Mouse (Mus musculus) forebrain, postnatal 0 days (tissue): ENCODE results near the gene Tia1. TPM values are rescaled to one million over a fixed set of nuclear protein-coding genes. Genes with fewer than 3 reads are reported as not detected.

Source experiments
- ATAC-seq: fragments of 200-750 bp; cut with Nextera tagmentation; 2 replicates; pipeline ENCODE4 v1.8.0; 2017; ENCODE audit warnings: mild to moderate bottlenecking, moderate library complexity
- DNase-seq: peaks from one replicate; pipeline ENCODE4 v3.0.0-alpha.2; 2015
- H3K27ac ChIP-seq: fragments of 300-500 bp; sonication (generic); 2 replicates; pipeline ENCODE4 v1.5.1; 2014; ENCODE audit warnings: low read depth, mild to moderate bottlenecking, antibody characterized with exemption, low read length, moderate library complexity, mixed read lengths
- H3K27me3 ChIP-seq: fragments of 300-500 bp; sonication (generic); 2 replicates; pipeline ENCODE4 v1.6.1; 2014; ENCODE audit warnings: mild to moderate bottlenecking, low read length, mixed read lengths; ENCODE audit not compliant: insufficient read depth
- H3K36me3 ChIP-seq: fragments of 300-500 bp; sonication (generic); 2 replicates; pipeline ENCODE4 v1.6.1; 2014; ENCODE audit warnings: mild to moderate bottlenecking, moderate library complexity; ENCODE audit not compliant: insufficient read depth
- H3K4me1 ChIP-seq: fragments of 300-500 bp; sonication (generic); 2 replicates; pipeline ENCODE4 v1.6.1; 2014; ENCODE audit warnings: antibody characterized with exemption; ENCODE audit not compliant: insufficient read depth
- H3K4me2 ChIP-seq: fragments of 300-500 bp; sonication (generic); 2 replicates; pipeline ENCODE4 v1.6.1; 2014; ENCODE audit warnings: low read depth, mild to moderate bottlenecking, moderate library complexity
- H3K4me3 ChIP-seq: fragments of 300-500 bp; sonication (generic); 2 replicates; pipeline ENCODE4 v1.5.1; 2014; ENCODE audit warnings: low read depth, low read length, mixed read lengths
- H3K9ac ChIP-seq: fragments of 300-500 bp; sonication (generic); 2 replicates; pipeline ENCODE4 v1.6.1; 2014; ENCODE audit warnings: mild to moderate bottlenecking
- H3K9me3 ChIP-seq: fragments of 300-500 bp; sonication (generic); 2 replicates; pipeline ENCODE4 v1.6.1; 2016; ENCODE audit warnings: low read length
- CTCF ChIP-seq: sonication (generic); IDR thresholded peaks from 2 replicates; pipeline ENCODE4 v1.5.1; 2016; ENCODE audit warnings: antibody characterized with exemption, control low read depth, low read depth
- WGBS: fragments of 180-500 bp; shearing (Covaris S2); extraction: QIAGEN DNeasy Blood & Tissue Kit; methylation state at CpG from one replicate; pipeline ENCODE4 v1.1.7; 2014; 5-methylcytosine and 5-hydroxymethylcytosine counted together
- polyA plus RNA-seq: library from polyadenylated mRNA; unstranded; fragments of >200 nt; fragmentation: Nextera tagmentation; extraction: Ambion mirVana; gene quantifications from 2 replicates; pipeline ENCODE4 v1.2.1, GENCODE M21; 2015
- total RNA-seq: library from RNA; depleted of rRNA; stranded (reverse); fragments of >200 nt; gene quantifications from 2 replicates; pipeline ENCODE4 v1.2.3, GENCODE M21; 2014

Tia1 gene
- total and polyA plus RNA-seq, 2 experiments from 2014 or later: 191 to 252 TPM

GRCm38 (mm10) chr6:86402681-86403607, 1.1 kb upstream of the Tia1 start:
- Histone ChIP-seq H3K9me3 (no peaks in the 10 kb centered on the region), H3K4me2 (peak overlapping the region; percentile 42), H3K9ac (peak overlapping the region; percentile 100), H3K27me3 (no peaks in the 10 kb centered on the region), H3K4me3 (peak overlapping the region; percentile 96), H3K4me1 (peaks cover 12% of the 10 kb centered on the region), H3K36me3 (no peaks in the 10 kb centered on the region), H3K27ac (peak overlapping the region; percentile 31; the same call in 1 of the 2 replicates)
- ATAC-seq (no peak), DNase-seq (no peak)
- 37% methylated on average over 12 of the region's 12 CpGs for WGBS
- TF ChIP-seq CTCF: no peak

- Histone ChIP-seq H3K9ac (peak overlapping the region; percentile 100), H3K4me2 (peak overlapping the region; percentile 42), H3K27ac (peak overlapping the region; percentile 100), H3K36me3 (no peaks in the 10 kb centered on the region), H3K4me3 (peak overlapping the region; percentile 96), H3K9me3 (no peaks in the 10 kb centered on the region), H3K4me1 (peaks cover 11% of the 10 kb centered on the region), H3K27me3 (no peaks in the 10 kb centered on the region)
- DNase-seq: peak; percentile 96
- under 1% methylated on average over 15 of the region's 15 CpGs for WGBS
- no peak; the same call in 1 of the 2 replicates for TF ChIP-seq CTCF
- peak; percentile 80 for ATAC-seq
Measured at GRCm38 (mm10) chr6:86403728-86404099, 305 bp upstream of the Tia1 start.

GRCm38 (mm10) chr6:86404996-86405395, 977 bp downstream of the Tia1 start:
- Histone ChIP-seq H3K4me2 (peak overlapping the region; percentile 66), H3K9me3 (no peaks in the 10 kb centered on the region), H3K9ac (peak overlapping the region; percentile 100), H3K4me3 (peak overlapping the region; percentile 96), H3K27ac (peak overlapping the region; percentile 100), H3K36me3 (no peaks in the 10 kb centered on the region), H3K4me1 (peaks cover 11% of the 10 kb centered on the region), H3K27me3 (no peaks in the 10 kb centered on the region)
- TF ChIP-seq CTCF: no peak
- DNase-seq (peak; percentile 53), ATAC-seq (no peak)
- WGBS: under 1% methylated on average over 11 of the region's 11 CpGs

GRCm38 (mm10) chr6:86406306-86406705, 2.3 kb downstream of the Tia1 start:
- Histone ChIP-seq H3K9me3 (no peaks in the 10 kb centered on the region), H3K4me2 (peak overlapping the region; percentile 66), H3K27me3 (no peaks in the 10 kb centered on the region), H3K4me1 (peaks cover 11% of the 10 kb centered on the region), H3K27ac (no peak overlapping the region), H3K36me3 (no peaks in the 10 kb centered on the region), H3K9ac (peak overlapping the region; percentile 100; the same call in 1 of the 2 replicates), H3K4me3 (peak overlapping the region; percentile 96)
- DNase-seq: no peak
- no peak for TF ChIP-seq CTCF
- ATAC-seq: no peak

DNA sequence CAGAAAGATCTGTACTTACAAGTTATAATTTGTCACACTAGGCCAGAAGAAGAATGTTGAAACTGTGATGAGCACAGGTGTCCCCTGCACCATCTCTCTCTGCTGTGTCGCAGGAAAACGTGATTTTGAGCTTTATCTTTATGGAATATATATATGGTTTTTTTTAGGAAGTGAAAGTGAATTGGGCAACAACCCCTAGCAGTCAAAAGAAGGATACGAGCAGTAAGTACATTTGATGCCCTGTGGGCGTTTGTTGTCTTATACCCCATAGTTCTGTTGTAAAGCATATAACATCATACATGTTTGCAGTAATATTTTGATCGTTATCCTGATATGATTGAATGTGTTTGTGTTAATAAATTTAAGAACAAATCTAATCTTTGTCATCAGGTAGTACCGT, 14.7 kb downstream of the Tia1 start:
- Histone ChIP-seq H3K27ac (no peak overlapping the region), H3K4me1 (no peaks in the 10 kb centered on the region), H3K36me3 (peaks cover 59% of the 10 kb centered on the region), H3K9ac (no peak overlapping the region), H3K4me2 (no peak overlapping the region), H3K27me3 (no peaks in the 10 kb centered on the region), H3K9me3 (no peaks in the 10 kb centered on the region), H3K4me3 (no peak overlapping the region)
- no peak for TF ChIP-seq CTCF
- DNase-seq (no peak), ATAC-seq (no peak)
- 91% methylated on average over 6 of the region's 6 CpGs for WGBS

DNA sequence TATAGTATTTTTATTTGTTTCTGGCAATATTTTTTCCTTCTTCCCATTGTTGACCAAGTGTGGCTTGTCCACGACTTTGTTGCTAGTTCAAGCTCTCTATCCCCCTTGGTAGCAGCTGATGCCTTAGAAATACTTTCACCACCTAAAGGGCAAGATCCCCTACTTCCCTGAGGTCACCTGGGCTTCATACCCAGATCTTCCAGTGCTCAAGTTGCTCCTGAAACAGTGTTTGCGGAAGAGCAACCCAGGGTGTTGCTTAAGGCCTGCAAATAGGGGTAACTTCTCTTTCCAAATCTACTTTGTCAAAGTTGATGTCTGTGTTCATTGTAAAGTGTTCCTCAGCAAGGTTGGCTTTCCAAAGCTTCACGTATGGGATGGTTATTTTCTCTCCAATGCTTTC, 15.2 kb downstream of the Tia1 start:
- 88% methylated on average over 3 of the region's 3 CpGs for WGBS

DNA sequence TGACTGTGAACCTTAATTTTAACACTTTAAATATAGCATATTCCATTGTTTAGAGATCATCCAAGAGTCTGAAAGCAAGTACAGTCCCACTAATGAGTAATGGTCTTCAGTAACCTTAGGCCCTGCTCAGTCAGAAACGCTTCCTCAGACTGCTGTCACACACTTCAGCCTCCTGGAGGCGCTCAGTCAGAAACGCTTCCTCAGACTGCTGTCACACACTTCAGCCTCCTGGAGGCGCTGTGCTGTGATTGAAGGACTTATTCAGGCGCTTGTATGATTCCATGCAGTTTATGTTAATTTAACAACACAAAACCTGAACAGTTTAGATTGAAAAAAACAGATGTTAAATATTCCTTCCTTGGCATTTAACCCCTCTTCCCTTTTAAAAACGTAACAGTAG, 16.5 kb downstream of the Tia1 start:
- WGBS: 71% methylated on average over 6 of the region's 6 CpGs
- no peaks in the 10 kb centered on the region for H3K27me3 ChIP-seq
- peaks cover 69% of the 10 kb centered on the region for H3K36me3 ChIP-seq
- no peak overlapping the region for H3K27ac ChIP-seq
- TF ChIP-seq CTCF: peak; percentile 65
- no peaks in the 10 kb centered on the region for H3K4me1 ChIP-seq
- H3K4me2 ChIP-seq: no peak overlapping the region
- DNase-seq (peak; percentile 35), ATAC-seq (peak; percentile 59)
- H3K4me3 ChIP-seq: no peak overlapping the region
- no peak overlapping the region for H3K9ac ChIP-seq
- H3K9me3 ChIP-seq: no peaks in the 10 kb centered on the region

More for the DNA sequence above, 15.2 kb downstream of the Tia1 start:
- H3K4me3 ChIP-seq: no peak overlapping the region
- H3K9ac ChIP-seq: no peak overlapping the region
- no peaks in the 10 kb centered on the region for H3K9me3 ChIP-seq
- no peak for TF ChIP-seq CTCF
- H3K4me2 ChIP-seq: no peak overlapping the region
- no peak for ATAC-seq
- H3K36me3 ChIP-seq: peaks cover 61% of the 10 kb centered on the region
- H3K27me3 ChIP-seq: no peaks in the 10 kb centered on the region
- H3K27ac ChIP-seq: no peak overlapping the region
- H3K4me1 ChIP-seq: no peaks in the 10 kb centered on the region
- DNase-seq: no peak
